Mouse (Mus musculus) CH12.LX (cell line): ENCODE measurements at regions not wholly inside any gene's neighbourhood (a gene's known extent, or its start where the extent isn't known, plus 50 kb on each side); places are given as distances from the start of the nearest gene placed in this dataset.

Experiments used
- DNase-seq: peaks from one replicate; pipeline ENCODE4 v3.0.0-alpha.2; 2013; ENCODE audit errors: extremely low read depth
- H3K27ac ChIP-seq: 2 replicates; pipeline ENCODE4 v1.5.1; 2012; ENCODE audit warnings: low read depth, mild to moderate bottlenecking, control low read depth, moderate library complexity; ENCODE audit not compliant: insufficient read depth
- H3K27me3 ChIP-seq: replicated peaks from 2 replicates; pipeline ENCODE3; 2012; ENCODE audit warnings: inconsistent platforms
- H3K36me3 ChIP-seq, 2 experiments: replicated peaks in 1 of 2; 2 replicates each; pipeline versions ENCODE3 to v1.6.1; 2012; ENCODE audit warnings: inconsistent platforms in 1 of 2, low read length in 1 of 2, mild to moderate bottlenecking in 1 of 2, mixed read lengths in 1 of 2, moderate library complexity in 1 of 2; ENCODE audit not compliant: control insufficient read depth in 1 of 2, insufficient read depth in 1 of 2
- H3K4me1 ChIP-seq, 2 experiments: 2 replicates each; pipeline ENCODE4 v1.6.1; 2012; ENCODE audit warnings: inconsistent platforms in 1 of 2, moderate library complexity in 1 of 2; ENCODE audit not compliant: insufficient read depth in 2 of 2, control insufficient read depth in 1 of 2
- H3K4me2 ChIP-seq: 2 replicates; pipeline ENCODE4 v1.6.1; 2012; ENCODE audit warnings: low read depth, mild to moderate bottlenecking, control low read depth; ENCODE audit not compliant: poor library complexity, insufficient read depth, severe bottlenecking
- H3K4me3 ChIP-seq, 3 experiments: fragments of 150-350 bp in 1 of 3; sonication (generic) in 1 of 3; replicated peaks in 1 of 3; 2 replicates each; pipeline versions ENCODE3 to v1.5.1; 2011 to 2012; ENCODE audit warnings: low read depth in 2 of 3, low read length in 2 of 3, mild to moderate bottlenecking in 2 of 3, moderate library complexity in 2 of 3, control low read depth in 1 of 3, improper control_type of control experiment in 1 of 3, inconsistent platforms in 1 of 3, mixed read lengths in 1 of 3; ENCODE audit not compliant: poor library complexity in 1 of 3
- H3K79me2 ChIP-seq: replicated peaks from 2 replicates; pipeline ENCODE4 v1.6.1; 2012; ENCODE audit warnings: mild to moderate bottlenecking, moderate library complexity; ENCODE audit not compliant: control insufficient read depth, poor library complexity, insufficient read depth, severe bottlenecking; ENCODE audit errors: extremely low read depth
- H3K9ac ChIP-seq: 2 replicates; pipeline ENCODE4 v1.6.1; 2012; ENCODE audit warnings: low read depth, mild to moderate bottlenecking, control low read depth, moderate library complexity; ENCODE audit not compliant: insufficient read depth
- H3K9me3 ChIP-seq: replicated peaks from 2 replicates; pipeline ENCODE3; 2012; ENCODE audit warnings: low read length, inconsistent platforms, mixed read lengths
- CHD2 ChIP-seq: IDR thresholded peaks from 2 replicates; pipeline ENCODE4 v1.6.1; 2011; ENCODE audit warnings: low read length, improper control_type of control experiment
- CTCF ChIP-seq, 2 experiments: IDR thresholded peaks in 1 of 2; conservative IDR thresholded peaks in 1 of 2; 2 replicates each; pipeline ENCODE4 v1.5.1; 2011 to 2012; ENCODE audit warnings: low read depth in 2 of 2, low read length in 2 of 2, improper control_type of control experiment in 1 of 2, inconsistent platforms in 1 of 2, mild to moderate bottlenecking in 1 of 2, moderate library complexity in 1 of 2
- E2F4 ChIP-seq: IDR thresholded peaks from 2 replicates; pipeline ENCODE4 v1.6.1; 2011; ENCODE audit warnings: low read depth, low read length, improper control_type of control experiment; ENCODE audit not compliant: insufficient replicate concordance
- EP300 ChIP-seq: IDR thresholded peaks from 2 replicates; pipeline ENCODE4 v1.6.1; 2011; ENCODE audit warnings: low read length, improper control_type of control experiment
- ETS1 ChIP-seq: conservative IDR thresholded peaks from 2 replicates; pipeline ENCODE4 v1.6.1; 2012; ENCODE audit warnings: low read depth, mild to moderate bottlenecking, inconsistent platforms, low read length, improper control_type of control experiment, moderate library complexity
- HCFC1 ChIP-seq: IDR thresholded peaks from 2 replicates; pipeline ENCODE4 v1.6.1; 2012; ENCODE audit warnings: low read depth, mild to moderate bottlenecking, inconsistent platforms, low read length, improper control_type of control experiment
- IRF4 ChIP-seq: IDR thresholded peaks from 2 replicates; pipeline ENCODE4 v1.6.1; 2014; ENCODE audit warnings: low read depth, mild to moderate bottlenecking, inconsistent platforms, low read length, improper control_type of control experiment
- JUN ChIP-seq: IDR thresholded peaks from 2 replicates; pipeline ENCODE4 v1.6.1; 2011; ENCODE audit warnings: low read depth, mild to moderate bottlenecking, low read length, improper control_type of control experiment, moderate library complexity; ENCODE audit not compliant: insufficient read depth
- JUND ChIP-seq: conservative IDR thresholded peaks from 2 replicates; pipeline ENCODE4 v1.6.1; 2011; ENCODE audit warnings: low read depth, low read length, improper control_type of control experiment
- MAFK ChIP-seq: IDR thresholded peaks from 2 replicates; pipeline ENCODE4 v1.6.1; 2011; ENCODE audit warnings: low read length, improper control_type of control experiment; ENCODE audit not compliant: insufficient replicate concordance
- MXI1 ChIP-seq: IDR thresholded peaks from 2 replicates; pipeline ENCODE4 v1.6.1; 2011; ENCODE audit warnings: mild to moderate bottlenecking, low read depth, low read length, improper control_type of control experiment
- MYC ChIP-seq: IDR thresholded peaks from 2 replicates; pipeline ENCODE4 v1.6.1; 2011; ENCODE audit warnings: low read depth, mild to moderate bottlenecking, improper control_type of control experiment, low read length
- NRF1 ChIP-seq: IDR thresholded peaks from 2 replicates; pipeline ENCODE4 v1.6.1; 2014; ENCODE audit warnings: low read depth, mild to moderate bottlenecking, inconsistent platforms, low read length, improper control_type of control experiment, moderate library complexity
- PAX5 ChIP-seq: IDR thresholded peaks from 2 replicates; pipeline ENCODE4 v1.6.1; 2012; ENCODE audit warnings: low read length, inconsistent platforms, mixed read lengths
- POLR2A ChIP-seq: IDR thresholded peaks from 2 replicates; pipeline ENCODE4 v1.6.1; 2011; ENCODE audit warnings: low read depth, mild to moderate bottlenecking, improper control_type of control experiment, low read length
- POLR2AphosphoS2 ChIP-seq: IDR thresholded peaks from 2 replicates; pipeline ENCODE4 v1.6.1; 2011; ENCODE audit warnings: low read depth, low read length, improper control_type of control experiment
- RAD21 ChIP-seq: IDR thresholded peaks from 2 replicates; pipeline ENCODE4 v1.6.1; 2011; ENCODE audit warnings: low read depth, mild to moderate bottlenecking, low read length, improper control_type of control experiment, moderate library complexity
- SMC3 ChIP-seq: IDR thresholded peaks from 2 replicates; pipeline ENCODE4 v1.6.1; 2011; ENCODE audit warnings: low read depth, low read length, improper control_type of control experiment
- TCF12 ChIP-seq: IDR thresholded peaks from 2 replicates; pipeline ENCODE4 v1.6.1; 2014; ENCODE audit warnings: low read depth, mild to moderate bottlenecking, inconsistent platforms, low read length, improper control_type of control experiment
- USF1 ChIP-seq: IDR thresholded peaks from 2 replicates; pipeline ENCODE4 v1.6.1; 2014; ENCODE audit warnings: low read depth, mild to moderate bottlenecking, inconsistent platforms, low read length, improper control_type of control experiment
- ZC3H11A ChIP-seq: IDR thresholded peaks from 2 replicates; pipeline ENCODE4 v1.6.1; 2012; ENCODE audit warnings: low read depth, mild to moderate bottlenecking, inconsistent platforms, low read length, improper control_type of control experiment
- ZNF384 ChIP-seq: IDR thresholded peaks from 2 replicates; pipeline ENCODE4 v1.6.1; 2012; ENCODE audit warnings: low read depth, low read length, improper control_type of control experiment, inconsistent platforms
- dilution Hi-C: fragments of 300-500 bp; cut with MboI; formaldehyde crosslinking; loops from 2 replicates; pipeline ENCODE4 v1.14.3; 2020; ENCODE audit warnings: low sequenced_read_pairs; ENCODE audit not compliant: extremely low pct_unique_long_range_greater_than_20kb, extremely low pct_ligation_motif_present
- in situ Hi-C: fragments of 300-500 bp; cut with MboI; formaldehyde crosslinking; loops from 3 replicates; pipeline ENCODE4 v1.14.3; 2019; ENCODE audit warnings: low sequenced_read_pairs, low pct_ligation_motif_present, low pct_unique_long_range_greater_than_20kb, mixed read lengths

GRCm38 (mm10) chr9:27509711-27510110, 113.1 kb downstream of the Spata19 start:
- no peaks in the 10 kb centered on the region for H3K9me3 ChIP-seq
- no peak overlapping the region for H3K27ac ChIP-seq
- no peaks in the 10 kb centered on the region for H3K27me3 ChIP-seq
- dilution Hi-C loops = no loop called here
- no peak overlapping the region for H3K4me3 ChIP-seq
- H3K4me2 ChIP-seq = no peak overlapping the region
- no peaks in the 10 kb centered on the region for H3K79me2 ChIP-seq
- no peaks in the 10 kb centered on the region for H3K4me1 ChIP-seq
- H3K9ac ChIP-seq = no peak overlapping the region
- H3K36me3 ChIP-seq = no peaks in the 10 kb centered on the region
- in situ Hi-C loops = no loop called here
- TF ChIP-seq NRF1 = no peak
- TF ChIP-seq JUN = no peak
- TF ChIP-seq EP300 = no peak
- no peak for TF ChIP-seq CHD2
- no peak for TF ChIP-seq PAX5
- TF ChIP-seq TCF12 = no peak
- TF ChIP-seq MXI1 = no peak
- TF ChIP-seq ETS1 = no peak
- no peak for TF ChIP-seq IRF4
- no peak for TF ChIP-seq SMC3
- TF ChIP-seq CTCF (conservative IDR thresholded peaks at IDR 0.05 in 1 of 2, IDR thresholded peaks at IDR 0.05 in 1 of 2; ENCODE audit: low read depth in 2 of 2, low read length in 2 of 2) = no peak
- no peak for TF ChIP-seq JUND
- no peak for TF ChIP-seq RAD21
- no peak for TF ChIP-seq POLR2A
- no peak for TF ChIP-seq POLR2AphosphoS2
- no peak for TF ChIP-seq E2F4
- TF ChIP-seq MAFK = no peak
- TF ChIP-seq ZNF384 = no peak
- DNase-seq = no peak

GRCm38 (mm10) chr9:27511161-27511560, 114.6 kb downstream of the Spata19 start:
- Histone ChIP-seq H3K4me1 (no peaks in the 10 kb centered on the region), H3K36me3 (no peaks in the 10 kb centered on the region), H3K4me2 (no peak overlapping the region), H3K27ac (no peak overlapping the region), H3K4me3 (no peak overlapping the region), H3K9ac (no peak overlapping the region), H3K9me3 (no peaks in the 10 kb centered on the region), H3K27me3 (no peaks in the 10 kb centered on the region), H3K79me2 (no peaks in the 10 kb centered on the region)
- in situ Hi-C loops (no loop called here), dilution Hi-C loops (no loop called here)
- TF ChIP-seq EP300 (no peak), ZC3H11A (no peak), ETS1 (no peak), MYC (no peak), USF1 (no peak), HCFC1 (no peak)
- DNase-seq = no peak
